Mouse (Mus musculus) central nervous system, embryonic 11.5 days (tissue): ENCODE measurements around the gene Ube2e3. TPM values are rescaled to one million over a fixed set of nuclear protein-coding genes. Genes with fewer than 3 reads are reported as not detected.

Experiments used
- polyA plus RNA-seq: library from polyadenylated mRNA; depleted of rRNA; stranded (reverse); fragments of >200 nt; gene quantifications from 2 replicates; pipeline ENCODE4 v1.2.3, GENCODE M21; 2012; rRNA removed

Ube2e3 gene
- 85.0 and 136 TPM in 2 replicates for polyA plus RNA-seq

GRCm38 (mm10) chr2:78867726-78868510 lies at the start of gene Ube2e3:
Gene Ube2e3 (plus strand): TSS chr2:78868124.

